Mouse (Mus musculus) ES-E14 (cell line): Measurements from ENCODE around the gene Tmem208.

Experiments
- CHD2 ChIP-seq: IDR thresholded peaks from 2 replicates; pipeline ENCODE4 v1.6.1; 2014; ENCODE audit warnings: mild to moderate bottlenecking, low read depth, low read length, inconsistent platforms
- HCFC1 ChIP-seq: IDR thresholded peaks from 2 replicates; pipeline ENCODE4 v1.6.1; 2012; ENCODE audit warnings: low read length, inconsistent platforms, borderline replicate concordance; ENCODE audit not compliant: insufficient read depth
- ZC3H11A ChIP-seq: IDR thresholded peaks from 2 replicates; pipeline ENCODE4 v1.6.1; 2012; ENCODE audit warnings: low read depth, mild to moderate bottlenecking, inconsistent platforms, low read length, borderline replicate concordance
- ZNF384 ChIP-seq: IDR thresholded peaks from 2 replicates; pipeline ENCODE4 v1.6.1; 2012; ENCODE audit warnings: low read depth, low read length, inconsistent platforms

GRCm38 (mm10) chr8:105315073-105315769, 10.9 kb upstream of the Tmem208 start:
- TF ChIP-seq ZNF384, result no peak
- no peak for TF ChIP-seq CHD2
- no peak for TF ChIP-seq ZC3H11A
- TF ChIP-seq HCFC1, result no peak
